Mouse (Mus musculus) spleen, postnatal 36 days (tissue): Measurements from ENCODE around the gene Rbbp8nl.

Experiments
- DNase-seq, 2 experiments: peaks; one replicate each; pipeline ENCODE4 v3.0.0; 2022; ENCODE audit warnings: low spot score in 2 of 2, mixed read lengths in 1 of 2

Gene Rbbp8nl

DNA sequence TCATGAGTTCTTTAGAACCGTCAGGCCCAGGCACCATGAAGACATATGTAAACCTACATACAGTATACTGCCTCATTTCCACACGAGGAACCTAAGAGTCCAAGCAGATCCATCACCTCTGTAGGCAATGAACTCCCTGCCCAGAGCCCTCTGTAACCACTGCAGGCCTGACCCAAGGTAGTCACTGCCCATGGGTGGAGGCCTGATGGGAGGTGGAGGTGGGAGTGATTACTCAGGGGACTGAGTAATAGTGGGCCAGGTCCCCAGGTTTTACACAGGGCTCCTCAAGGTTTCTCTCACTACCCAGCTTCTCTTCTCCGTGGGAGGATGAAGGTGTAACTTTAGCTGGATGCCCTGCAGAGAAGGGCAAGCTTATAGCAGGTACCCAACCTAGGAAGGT lies 60.5 kb downstream of the Rbbp8nl start:
- DNase-seq, result no peak

DNA sequence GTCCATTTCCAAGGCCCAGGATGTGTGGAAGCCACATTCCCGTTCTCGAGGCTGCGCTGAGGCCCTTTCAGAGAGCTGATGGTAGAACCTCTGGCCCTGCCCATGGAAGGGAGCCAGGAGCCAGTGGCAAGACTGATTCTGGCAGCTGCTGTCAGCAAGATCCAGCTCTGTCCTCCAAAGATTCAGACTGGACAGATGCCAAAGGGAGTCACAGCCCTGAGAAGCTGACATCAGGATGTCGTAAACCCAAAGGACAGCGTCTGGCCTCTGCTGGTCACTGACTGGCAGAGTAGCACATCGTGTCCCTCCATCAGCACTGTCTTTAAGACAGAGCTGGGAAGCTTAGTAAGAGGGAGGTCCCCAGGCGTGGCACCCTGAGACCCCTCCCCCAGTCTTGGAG lies 61.1 kb downstream of the Rbbp8nl start:
- no peak for DNase-seq

DNA sequence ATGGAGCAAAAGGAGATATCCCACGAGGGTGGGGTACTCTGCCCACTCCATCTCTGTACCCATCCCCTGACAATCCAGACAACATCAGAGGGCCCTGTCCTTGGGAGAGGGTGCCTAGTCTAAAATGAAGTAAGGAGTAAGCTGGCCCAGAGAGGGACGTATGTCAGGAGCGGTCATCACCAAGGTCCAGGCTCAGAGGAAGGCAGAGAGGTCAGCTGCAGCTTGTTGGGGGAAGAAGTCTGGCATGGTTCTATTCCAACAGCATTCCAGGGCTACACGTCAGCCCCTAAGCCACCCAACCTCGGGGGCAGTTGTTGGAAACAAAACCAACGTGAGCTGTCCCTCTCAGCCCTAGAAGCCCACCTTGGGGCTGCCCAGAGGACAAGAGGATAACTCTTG lies 61.6 kb downstream of the Rbbp8nl start:
- DNase-seq, result no peak
